In the genomic region with DNA sequence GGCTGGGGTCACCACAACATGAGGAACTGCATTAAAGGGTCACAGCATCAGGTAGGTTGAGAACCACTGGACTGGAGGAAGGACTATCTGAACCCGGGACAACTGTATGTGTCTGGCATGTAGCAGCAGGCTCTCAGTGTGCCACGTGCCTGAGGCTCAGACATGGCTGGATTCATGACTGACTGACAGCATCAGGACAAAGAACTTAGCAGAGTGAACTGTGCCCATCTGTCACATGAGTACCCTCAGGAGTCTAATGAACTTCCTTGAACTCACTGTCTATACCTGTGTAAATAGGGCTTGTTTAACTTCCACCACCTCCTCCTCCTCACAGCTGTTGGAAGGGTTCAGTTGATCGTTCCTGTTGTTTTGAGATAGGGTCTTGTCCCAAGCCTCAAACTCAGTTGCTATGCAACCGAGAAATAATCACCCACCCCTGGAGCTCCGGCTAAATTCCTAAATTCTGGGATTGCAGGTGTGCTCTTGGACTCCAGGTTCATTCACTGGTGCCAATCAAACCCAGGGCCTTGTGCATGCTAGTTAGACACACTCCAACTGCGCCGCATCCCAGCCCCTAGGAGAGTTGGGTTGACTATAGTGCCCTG, we compare ENCODE assay signal across 22 mouse cellular contexts. TPM values are rescaled to one million over a fixed set of nuclear protein-coding genes. Genes with fewer than 3 reads are reported as not detected.
DNase-seq lines count a peak whose midpoint lies in the region; ATAC-seq and TF ChIP-seq lines count a peak whose summit lies in the region.
"Had no signal": no experiment of that assay in that cellular context is flagged by ENCODE, and none has a peak within 500 bp of the region (broad histone marks: within the 10 kb centered on the region; RNA-seq: fewer than 3 reads in every experiment).

No protein-coding gene starts in this region.

- no peaks in the 10 kb centered on the region for H3K9me3 ChIP-seq in limb, embryonic 15.5 days
- H3K9me3 ChIP-seq in limb, embryonic 10.5 days (replicated peaks), result no peaks in the 10 kb centered on the region
- no peaks in the 10 kb centered on the region for H3K9me3 ChIP-seq in megakaryocyte, embryonic 14.5 days
- no peaks in the 10 kb centered on the region for H3K9me3 ChIP-seq in intestine, embryonic 14.5 days (ENCODE audit: control insufficient read depth, low read length)
- H3K9me3 ChIP-seq: embryonic facial prominence, embryonic 12.5 days; forebrain, embryonic 13.5 days; heart, embryonic 13.5 days; hindbrain, embryonic 15.5 days had no signal

- no peak for TF ChIP-seq POLR2A in small intestine, adult 2 months (IDR thresholded peaks at IDR 0.05; ENCODE audit: low read depth, low read length)

- no peak overlapping the region for H3K9ac ChIP-seq in limb, embryonic 15.5 days
- H3K9ac ChIP-seq in intestine, embryonic 14.5 days (ENCODE audit: low read length), result no peak overlapping the region
- H3K9ac ChIP-seq: embryonic facial prominence, embryonic 12.5 days; forebrain, embryonic 13.5 days; forebrain, postnatal 0 days; heart, embryonic 13.5 days; hindbrain, embryonic 15.5 days had no signal

- ATAC-seq in limb, embryonic 15.5 days (ENCODE audit: insufficient number of reproducible peaks, low FRiP score, low TSS enrichment, low read depth), result 0 out of 2 replicates have a peak, but pooled peaks have one; percentile 30
- ATAC-seq in megakaryocyte, adult 5-6 weeks (ENCODE audit: poor library complexity, severe bottlenecking), result no peak
- ATAC-seq in intestine, embryonic 14.5 days (replicated peaks; ENCODE audit: low FRiP score, low TSS enrichment, low read depth), result 0 out of 2 replicates have a peak, but pooled peaks have one; percentile 43
- ATAC-seq: activated CD4-positive, CD25-positive, alpha-beta regulatory T cell, adult 4 months; forebrain, embryonic 13.5 days; forebrain, postnatal 0 days had no signal

- WGBS in limb, embryonic 15.5 days, result 68% methylated on average over 7 of the region's 7 CpGs
- 82% methylated on average over 7 of the region's 7 CpGs for WGBS in limb, embryonic 10.5 days
- 70% methylated on average over 7 of the region's 7 CpGs for WGBS in intestine, embryonic 14.5 days
- 50% methylated on average over 7 of the region's 7 CpGs for WGBS in small intestine, adult 2 months

- no peak for TF ChIP-seq CTCF in small intestine, adult 2 months (IDR thresholded peaks at IDR 0.05; ENCODE audit: extremely low read depth, insufficient read length, insufficient replicate concordance, low read depth, low read length)

- no peak overlapping the region for H3K27ac ChIP-seq in limb, embryonic 15.5 days
- no peak overlapping the region for H3K27ac ChIP-seq in limb, embryonic 10.5 days
- H3K27ac ChIP-seq in intestine, embryonic 14.5 days (ENCODE audit: low read depth), result no peak overlapping the region
- peak overlapping the region; percentile 61; the same call in 1 of the 2 replicates for H3K27ac ChIP-seq in small intestine, adult 2 months (ENCODE audit: insufficient read depth, low read depth, low read length)
- H3K27ac ChIP-seq: embryonic facial prominence, embryonic 12.5 days; forebrain, embryonic 13.5 days; heart, embryonic 13.5 days; hindbrain, embryonic 15.5 days had no signal

- no peak overlapping the region for H3K4me3 ChIP-seq in limb, embryonic 15.5 days
- no peak overlapping the region for H3K4me3 ChIP-seq in limb, embryonic 10.5 days
- H3K4me3 ChIP-seq in megakaryocyte, embryonic 14.5 days (replicated peaks), result peak overlapping the region; percentile 1
- no peak overlapping the region for H3K4me3 ChIP-seq in intestine, embryonic 14.5 days (ENCODE audit: low read depth, low read length)
- no peak overlapping the region for H3K4me3 ChIP-seq in small intestine, adult 2 months (ENCODE audit: low read depth, low read length)
- H3K4me3 ChIP-seq: embryonic facial prominence, embryonic 12.5 days; forebrain, embryonic 13.5 days; heart, embryonic 13.5 days; hindbrain, embryonic 15.5 days had no signal

- H3K27me3 ChIP-seq in limb, embryonic 15.5 days, result no peaks in the 10 kb centered on the region
- H3K27me3 ChIP-seq in limb, embryonic 10.5 days (ENCODE audit: low read depth, poor library complexity, severe bottlenecking), result no peaks in the 10 kb centered on the region
- no peaks in the 10 kb centered on the region for H3K27me3 ChIP-seq in megakaryocyte, embryonic 14.5 days (replicated peaks)
- H3K27me3 ChIP-seq in intestine, embryonic 14.5 days (replicated peaks; ENCODE audit: control insufficient read depth, insufficient read depth, low read length), result no peaks in the 10 kb centered on the region
- H3K27me3 ChIP-seq in small intestine, adult 2 months (ENCODE audit: control insufficient read depth, insufficient read depth, low read length), result no peaks in the 10 kb centered on the region
- H3K27me3 ChIP-seq: embryonic facial prominence, embryonic 12.5 days; forebrain, embryonic 13.5 days; heart, embryonic 13.5 days; hindbrain, embryonic 15.5 days had no signal

- no peaks in the 10 kb centered on the region for H3K4me1 ChIP-seq in limb, embryonic 15.5 days
- H3K4me1 ChIP-seq in limb, embryonic 10.5 days, result no peaks in the 10 kb centered on the region
- peaks cover 81% of the 10 kb centered on the region for H3K4me1 ChIP-seq in megakaryocyte, embryonic 14.5 days
- H3K4me1 ChIP-seq in intestine, embryonic 14.5 days (replicated peaks; ENCODE audit: control insufficient read depth, insufficient read depth, low read length), result no peaks in the 10 kb centered on the region
- peaks cover 20% of the 10 kb centered on the region for H3K4me1 ChIP-seq in small intestine, adult 2 months (ENCODE audit: control insufficient read depth, insufficient read depth, insufficient read length, low read length)
- H3K4me1 ChIP-seq: embryonic facial prominence, embryonic 12.5 days; forebrain, embryonic 13.5 days; heart, embryonic 13.5 days; hindbrain, embryonic 15.5 days had no signal

- no peak overlapping the region for H3K4me2 ChIP-seq in limb, embryonic 15.5 days
- H3K4me2 ChIP-seq in intestine, embryonic 14.5 days (ENCODE audit: low read length), result no peak overlapping the region
- H3K4me2 ChIP-seq: embryonic facial prominence, embryonic 12.5 days; forebrain, embryonic 13.5 days; heart, embryonic 13.5 days; hindbrain, embryonic 15.5 days had no signal

- no peak for DNase-seq in limb, embryonic 10.5 days (ENCODE audit: low spot score)
- DNase-seq in intestine, embryonic 14.5 days (ENCODE audit: low spot score), result no peak
- DNase-seq in left cerebral cortex, postnatal 25 days (ENCODE audit: low spot score in 2 of 2), result no peak
- no peak for DNase-seq in ovary, postnatal 36 days (ENCODE audit: low spot score)
- DNase-seq: adrenal gland, postnatal 25 days; cerebellum, adult 8-10 months; cerebellum, postnatal 14 days; embryo, embryonic 11 days; forebrain, postnatal 0 days; gastrocnemius, postnatal 36 days; heart, adult 11 months; heart, postnatal 36 days had no signal

- intact Hi-C loops in left cerebral cortex, postnatal 25 days (cut with DNase I), result no loop called here

- H3K36me3 ChIP-seq in limb, embryonic 15.5 days, result no peaks in the 10 kb centered on the region
- no peaks in the 10 kb centered on the region for H3K36me3 ChIP-seq in limb, embryonic 10.5 days
- no peaks in the 10 kb centered on the region for H3K36me3 ChIP-seq in megakaryocyte, embryonic 14.5 days (replicated peaks; ENCODE audit: low read length)
- no peaks in the 10 kb centered on the region for H3K36me3 ChIP-seq in intestine, embryonic 14.5 days (ENCODE audit: control insufficient read depth, insufficient read depth, low read length)
- no peaks in the 10 kb centered on the region for H3K36me3 ChIP-seq in small intestine, adult 2 months (ENCODE audit: control insufficient read depth, insufficient read depth, low read length)
- H3K36me3 ChIP-seq: embryonic facial prominence, embryonic 12.5 days; heart, embryonic 13.5 days; hindbrain, embryonic 15.5 days had no signal

RNA-seq across cellular contexts. Expression of a gene that starts 4.8 kb away (rescaled TPM):
- 50.5 and 56.2 TPM in 2 replicates for polyA plus RNA-seq in limb, embryonic 15.5 days (2015; fragmentation: Nextera tagmentation; extraction: Ambion mirVana)
- polyA plus RNA-seq in limb, embryonic 10.5 days (2016; fragmentation: Nextera tagmentation; extraction: Ambion mirVana), result 2.4 and 2.5 TPM in 2 replicates
- 95.0 and 696 TPM in 2 replicates for polyA plus RNA-seq in megakaryocyte, embryonic 14.5 days (2012; ENCODE audit: insufficient read depth, low replicate concordance)
- 646 and 668 TPM in 2 replicates for total RNA-seq in megakaryocyte, adult 5-6 weeks (2015)
- 492 and 500 TPM in 2 replicates for total RNA-seq in megakaryocyte, adult 5-6 weeks (2017)
- 9.8 and 11.8 TPM in 2 replicates for polyA plus RNA-seq in intestine, embryonic 14.5 days (2014; fragmentation: Nextera tagmentation; extraction: Ambion mirVana)
- 6.5 and 8.2 TPM in 2 replicates for polyA plus RNA-seq in small intestine, adult 2 months (2012; rRNA removed)
- 1 to 10 TPM; 8.2 to 9.1 TPM for total RNA-seq in left cerebral cortex, postnatal 25 days (2021)
- polyA plus RNA-seq: C2C12 had no signal

RNA-seq across cellular contexts. Expression of a gene that starts 35.8 kb away (rescaled TPM):
- 75.1 and 76.1 TPM in 2 replicates for polyA plus RNA-seq in limb, embryonic 15.5 days (2015; fragmentation: Nextera tagmentation; extraction: Ambion mirVana)
- polyA plus RNA-seq in limb, embryonic 10.5 days (2016; fragmentation: Nextera tagmentation; extraction: Ambion mirVana), result 71.8 and 78.0 TPM in 2 replicates
- 1.1 and 8.9 TPM in 2 replicates for polyA plus RNA-seq in megakaryocyte, embryonic 14.5 days (2012; ENCODE audit: insufficient read depth, low replicate concordance)
- 101 and 124 TPM in 2 replicates for total RNA-seq in megakaryocyte, adult 5-6 weeks (2015)
- total RNA-seq in megakaryocyte, adult 5-6 weeks (2017), result 124 and 146 TPM in 2 replicates
- polyA plus RNA-seq in intestine, embryonic 14.5 days (2014; fragmentation: Nextera tagmentation; extraction: Ambion mirVana), result 81.2 and 93.0 TPM in 2 replicates
- polyA plus RNA-seq in small intestine, adult 2 months (2012; rRNA removed), result 1.3 and 3.2 TPM in 2 replicates
- total RNA-seq in left cerebral cortex, postnatal 25 days (2021), result 10 to 100 TPM; 48.9 to 52.9 TPM

RNA-seq across cellular contexts. Expression of a gene that starts 55.8 kb away (rescaled TPM):
- 31.9 and 36.9 TPM in 2 replicates for polyA plus RNA-seq in limb, embryonic 15.5 days (2015; fragmentation: Nextera tagmentation; extraction: Ambion mirVana)
- 31.3 and 40.2 TPM in 2 replicates for polyA plus RNA-seq in limb, embryonic 10.5 days (2016; fragmentation: Nextera tagmentation; extraction: Ambion mirVana)
- 2.5 and 5.1 TPM in 2 replicates for polyA plus RNA-seq in megakaryocyte, embryonic 14.5 days (2012; ENCODE audit: insufficient read depth, low replicate concordance)
- total RNA-seq in megakaryocyte, adult 5-6 weeks (2015), result 23.3 and 23.6 TPM in 2 replicates
- 18.1 and 19.9 TPM in 2 replicates for total RNA-seq in megakaryocyte, adult 5-6 weeks (2017)
- polyA plus RNA-seq in intestine, embryonic 14.5 days (2014; fragmentation: Nextera tagmentation; extraction: Ambion mirVana), result 34.9 and 37.2 TPM in 2 replicates
- polyA plus RNA-seq in small intestine, adult 2 months (2012; rRNA removed), result 21.0 and 21.2 TPM in 2 replicates
- total RNA-seq in left cerebral cortex, postnatal 25 days (2021), result 100 to 1,000 TPM; 169 to 181 TPM
